Mouse (Mus musculus) olfactory bulb, adult 2 months (tissue): ENCODE results near the gene Neurl1a. TPM values are rescaled to one million over a fixed set of nuclear protein-coding genes. Genes with fewer than 3 reads are reported as not detected.
A peak's percentile ranks its signal among the peaks of the same experiment; 100 is the strongest.

Experiments used
- H3K27ac ChIP-seq: fragments of 200-500 bp; 2 replicates; pipeline ENCODE4 v1.5.1; 2012; ENCODE audit warnings: low read depth, low read length; ENCODE audit not compliant: insufficient read depth
- H3K4me1 ChIP-seq: fragments of 200-500 bp; 2 replicates; pipeline ENCODE4 v1.6.1; 2012; ENCODE audit warnings: low read length; ENCODE audit not compliant: control insufficient read depth, insufficient read depth
- H3K4me3 ChIP-seq: fragments of 200-500 bp; 2 replicates; pipeline ENCODE4 v1.5.1; 2012; ENCODE audit warnings: mild to moderate bottlenecking, low read depth, low read length, moderate library complexity; ENCODE audit not compliant: insufficient read depth
- CTCF ChIP-seq: fragments of 200-500 bp; IDR thresholded peaks from 2 replicates; pipeline ENCODE4 v1.5.1; 2012; ENCODE audit warnings: low read depth, mild to moderate bottlenecking, low read length, moderate library complexity; ENCODE audit not compliant: insufficient read depth
- POLR2A ChIP-seq: fragments of 200-500 bp; IDR thresholded peaks from 2 replicates; pipeline ENCODE4 v1.6.1; 2012; ENCODE audit warnings: mild to moderate bottlenecking, low read depth, low read length, moderate library complexity; ENCODE audit not compliant: insufficient read depth
- WGBS: fragments of 180-500 bp; shearing (Covaris S2); methylation state at CpG from one replicate; pipeline ENCODE4 v1.1.7; 2018; 5-methylcytosine and 5-hydroxymethylcytosine counted together
- polyA plus RNA-seq: library from polyadenylated mRNA; stranded (reverse); fragments of >200 nt; gene quantifications from 2 replicates; pipeline ENCODE4 v1.2.4, GENCODE M21; 2012; ENCODE audit warnings: low replicate concordance; ENCODE audit not compliant: missing spikeins, insufficient read depth, insufficient read length

Gene Neurl1a
- polyA plus RNA-seq, 1 experiment, result not detected

DNA sequence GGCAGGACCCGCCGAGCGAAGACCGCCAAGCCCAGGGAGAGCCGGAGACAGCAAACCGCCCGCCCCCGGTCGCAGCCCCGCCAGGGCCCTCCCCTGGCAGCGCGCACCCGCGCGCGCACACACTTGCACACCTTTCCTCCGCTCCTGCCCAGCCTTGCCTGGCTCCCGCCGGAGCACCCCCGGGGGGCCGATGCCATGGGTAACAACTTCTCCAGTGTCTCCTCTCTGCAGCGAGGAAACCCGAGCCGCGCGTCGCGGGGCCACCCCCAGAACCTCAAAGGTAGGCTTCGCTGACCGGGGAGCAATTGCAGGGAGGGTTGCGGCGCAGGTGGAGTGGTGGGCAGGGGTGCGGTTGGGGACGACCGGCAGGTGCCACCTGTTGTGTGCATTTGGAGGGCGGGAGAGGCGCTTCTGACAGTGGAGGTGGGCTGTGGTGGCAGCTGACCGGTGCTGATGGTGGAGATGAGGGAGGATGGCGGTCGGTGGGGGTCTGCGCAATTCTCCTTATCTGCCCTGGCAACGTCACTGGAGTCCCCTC is 721 bp downstream of the Neurl1a start:
- TF ChIP-seq CTCF (no peak), POLR2A (no peak)

DNA sequence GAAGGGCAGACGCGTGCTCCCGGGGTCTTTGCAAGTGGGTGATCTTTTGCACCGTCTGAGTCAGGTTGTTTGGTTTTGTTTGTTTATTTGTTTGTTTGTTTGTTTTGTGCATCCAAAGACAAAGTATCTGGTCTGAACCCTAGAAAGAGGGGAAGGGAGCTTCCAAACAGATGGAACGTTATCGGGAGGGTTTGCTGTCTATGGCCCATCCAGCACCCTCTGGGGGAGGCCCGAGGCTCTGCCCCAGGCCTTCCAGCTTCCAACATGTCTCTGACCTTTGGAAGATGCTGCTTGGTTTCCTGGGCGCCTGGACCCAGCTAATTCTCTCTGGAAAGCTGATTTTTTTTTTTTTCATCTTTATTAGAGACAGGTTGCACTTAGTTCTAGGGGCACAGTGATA is 1.4 kb downstream of the Neurl1a start:
- Histone ChIP-seq H3K27ac (no peak overlapping the region), H3K4me3 (peak overlapping the region; percentile 69), H3K4me1 (peaks cover 13% of the 10 kb centered on the region)
- TF ChIP-seq CTCF (no peak), POLR2A (no peak)
- 21% methylated on average over 8 of the region's 8 CpGs for WGBS

More for the DNA sequence above, 721 bp downstream of the Neurl1a start:
- Histone ChIP-seq H3K4me1 (peaks cover 12% of the 10 kb centered on the region), H3K27ac (no peak overlapping the region), H3K4me3 (peak overlapping the region; percentile 69)
- 1% methylated on average over 42 of the region's 42 CpGs for WGBS

DNA sequence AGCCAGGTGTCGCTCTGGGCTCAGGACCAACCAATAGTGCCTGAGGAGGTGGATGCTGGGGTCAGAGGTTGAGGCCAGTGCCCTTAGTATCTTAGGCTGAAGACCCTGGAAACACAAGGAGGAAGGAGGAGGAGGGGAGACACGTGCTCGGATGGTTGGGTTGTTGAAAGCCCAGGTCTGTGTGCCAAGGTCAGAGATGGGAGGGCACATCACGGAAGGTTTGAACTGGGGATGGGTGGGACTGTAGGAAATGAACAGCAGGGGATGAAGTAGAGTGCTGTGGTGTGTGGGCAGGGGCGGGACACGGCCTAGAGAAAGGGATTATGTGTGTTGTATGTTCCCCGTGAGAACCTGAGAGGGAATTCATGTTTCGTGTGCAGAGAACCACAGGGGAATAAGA is 5.6 kb downstream of the Neurl1a start:
- TF ChIP-seq POLR2A (no peak), CTCF (no peak)

DNA sequence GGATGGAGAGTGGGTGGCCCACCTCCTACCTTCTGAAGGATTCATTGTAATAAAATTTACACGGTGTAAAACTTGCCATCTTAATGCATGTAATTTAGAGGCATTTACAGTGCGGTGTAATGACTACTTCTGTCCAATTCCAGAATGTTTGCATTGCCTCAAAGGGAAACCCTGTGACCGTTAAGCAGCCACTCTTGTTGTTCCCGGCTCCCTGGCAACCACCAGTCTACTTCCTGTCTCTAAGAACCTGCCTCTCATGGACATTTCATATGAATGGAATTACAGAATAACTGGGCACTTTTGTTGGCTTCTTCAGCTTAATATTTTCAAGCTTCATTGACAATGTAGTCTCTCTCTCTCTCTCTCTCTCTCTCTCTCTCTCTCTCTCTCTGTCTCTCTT is 6.1 kb downstream of the Neurl1a start:
- no peak for TF ChIP-seq CTCF
- TF ChIP-seq POLR2A, result no peak
- 50% methylated on average over 4 of the region's 4 CpGs for WGBS
- Histone ChIP-seq H3K4me3 (no peak overlapping the region), H3K4me1 (peaks cover 16% of the 10 kb centered on the region), H3K27ac (no peak overlapping the region)

More for the DNA sequence above, 5.6 kb downstream of the Neurl1a start:
- Histone ChIP-seq H3K4me1 (peaks cover 20% of the 10 kb centered on the region), H3K4me3 (no peak overlapping the region), H3K27ac (no peak overlapping the region)
- WGBS, result 75% methylated on average over 8 of the region's 8 CpGs

DNA sequence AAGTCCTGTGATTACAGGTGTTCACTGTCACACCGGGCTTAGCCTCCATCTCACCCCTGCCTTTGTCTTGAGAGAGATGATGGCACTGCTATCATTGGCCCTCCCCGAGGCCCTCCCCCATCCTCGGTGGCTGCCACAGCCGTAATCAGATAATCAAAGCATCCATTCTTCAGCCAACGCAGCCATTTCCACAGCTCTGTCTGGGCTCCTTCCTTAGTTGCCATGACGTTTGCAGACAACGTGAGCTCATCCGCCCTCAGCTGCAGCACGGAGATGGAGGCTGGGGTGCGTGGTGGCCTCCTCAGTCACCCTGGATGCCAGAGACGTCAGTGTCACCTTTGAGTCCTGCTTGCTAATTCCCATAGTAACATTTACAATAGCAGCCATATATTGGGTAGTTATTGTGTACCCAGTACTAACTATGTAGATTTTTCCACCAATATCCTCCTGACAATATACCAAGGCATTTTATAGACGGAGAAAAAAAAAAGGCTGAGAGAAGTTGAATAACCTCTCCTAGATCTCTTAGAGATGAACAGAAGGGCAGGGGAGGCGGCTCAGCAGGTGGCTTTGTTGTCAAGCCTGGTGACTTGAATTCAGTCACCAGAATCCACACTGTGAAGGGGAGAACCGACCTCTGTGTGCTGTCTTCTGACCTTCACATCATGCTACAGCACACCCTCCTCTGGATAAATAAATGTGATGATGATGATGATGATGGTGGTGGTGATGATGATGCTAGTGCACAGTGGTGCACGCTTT is 8.1 kb downstream of the Neurl1a start:
- 33% methylated on average over 15 of the region's 15 CpGs for WGBS
- H3K4me1 ChIP-seq, result peaks cover 16% of the 10 kb centered on the region
- TF ChIP-seq CTCF, result no peak
- no peak for TF ChIP-seq POLR2A
- H3K4me3 ChIP-seq, result no peak overlapping the region
- H3K27ac ChIP-seq, result no peak overlapping the region

DNA sequence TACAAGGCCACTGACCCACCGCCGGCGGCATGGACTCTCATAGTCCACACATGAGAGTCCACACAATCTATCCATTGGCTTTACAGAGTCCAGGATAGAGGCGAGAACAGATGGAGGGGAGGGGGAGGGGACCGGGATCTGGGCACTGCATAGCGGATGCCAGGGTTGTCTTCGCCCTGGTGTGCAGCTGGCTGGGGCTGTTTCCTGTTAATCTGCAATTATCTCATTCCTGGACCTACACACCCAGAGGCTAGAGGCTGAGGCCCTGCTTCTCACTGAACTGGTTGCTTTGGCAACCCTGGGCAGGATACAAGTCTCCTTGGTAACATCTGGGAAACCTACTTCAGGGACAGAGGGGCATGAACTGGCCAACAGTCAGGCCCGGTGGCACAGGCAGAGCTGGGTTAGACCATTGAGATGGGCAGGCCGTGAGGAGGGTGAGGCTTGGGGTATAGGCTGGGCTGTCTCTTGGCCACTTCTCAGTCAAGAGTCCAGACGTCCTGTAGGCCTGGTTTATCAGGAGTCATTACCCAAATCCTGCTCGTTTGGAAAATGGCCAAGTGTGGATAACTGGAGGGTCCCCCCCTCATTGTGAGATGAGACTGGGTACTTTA is 10.0 kb downstream of the Neurl1a start:
- TF ChIP-seq POLR2A (no peak), CTCF (no peak)
- H3K4me3 ChIP-seq, result no peak overlapping the region
- H3K27ac ChIP-seq, result no peak overlapping the region
- peaks cover 16% of the 10 kb centered on the region for H3K4me1 ChIP-seq
- 46% methylated on average over 11 of the region's 11 CpGs for WGBS

DNA sequence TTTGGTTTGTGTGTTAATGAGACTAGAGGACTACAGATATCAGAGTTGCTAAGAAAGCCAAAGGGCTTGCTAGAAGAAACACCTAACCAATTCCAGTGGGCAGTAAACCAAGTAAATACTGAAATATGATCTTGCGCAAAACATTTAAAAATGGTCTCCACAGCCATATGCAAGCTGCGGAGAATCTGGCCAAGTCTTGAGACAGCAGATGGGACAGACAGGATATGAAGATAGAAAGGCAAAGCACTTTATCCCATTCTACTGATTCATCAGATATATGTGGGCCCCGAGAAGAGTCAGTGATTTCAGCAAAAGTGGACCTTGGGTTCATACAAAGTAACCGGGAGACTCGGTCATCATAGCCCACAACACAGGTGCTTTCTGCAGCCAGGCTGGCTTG is 13.5 kb downstream of the Neurl1a start:
- H3K27ac ChIP-seq, result no peak overlapping the region
- WGBS, result 98% methylated on average over 5 of the region's 5 CpGs

DNA sequence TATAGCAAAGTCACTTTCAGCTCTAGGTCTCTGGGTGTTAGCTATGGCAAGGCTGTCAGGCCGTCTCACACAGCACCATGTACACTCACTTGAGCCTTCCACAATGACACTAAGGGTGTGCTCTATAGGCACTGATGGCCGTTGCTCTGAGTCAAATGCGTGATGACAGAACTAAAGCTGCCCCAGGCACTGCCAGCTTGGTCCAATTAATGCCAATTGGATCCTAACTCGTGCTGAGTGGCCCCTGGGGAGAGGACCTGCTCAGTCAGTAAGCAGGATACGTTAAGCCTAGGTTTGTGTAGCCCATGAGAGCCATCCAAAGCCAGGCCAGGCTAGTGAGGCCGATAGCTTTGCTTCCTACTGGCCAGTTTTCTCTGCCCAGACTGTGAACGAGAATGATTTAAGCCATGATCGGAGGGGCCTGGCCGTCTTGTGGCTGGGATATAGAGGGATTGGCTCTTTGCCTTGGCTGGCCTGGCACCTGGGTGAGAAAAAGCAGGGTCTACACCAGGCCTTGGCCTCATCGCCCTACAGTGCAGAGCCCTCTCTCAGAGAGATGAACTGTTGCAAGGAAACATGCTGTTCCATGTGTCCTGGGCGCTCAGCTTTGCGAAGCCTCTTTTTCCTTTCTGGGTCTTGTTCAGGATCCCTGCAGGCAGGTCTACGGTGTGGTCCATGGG is 20.2 kb downstream of the Neurl1a start:
- peaks cover 8% of the 10 kb centered on the region for H3K4me1 ChIP-seq
- H3K27ac ChIP-seq, result no peak overlapping the region
- WGBS, result 83% methylated on average over 13 of the region's 13 CpGs
- TF ChIP-seq POLR2A, result no peak
- no peak for TF ChIP-seq CTCF
- no peak overlapping the region for H3K4me3 ChIP-seq

More for the DNA sequence above, 13.5 kb downstream of the Neurl1a start:
- TF ChIP-seq CTCF (no peak), POLR2A (no peak)
- H3K4me3 ChIP-seq, result no peak overlapping the region
- H3K4me1 ChIP-seq, result peaks cover 7% of the 10 kb centered on the region

DNA sequence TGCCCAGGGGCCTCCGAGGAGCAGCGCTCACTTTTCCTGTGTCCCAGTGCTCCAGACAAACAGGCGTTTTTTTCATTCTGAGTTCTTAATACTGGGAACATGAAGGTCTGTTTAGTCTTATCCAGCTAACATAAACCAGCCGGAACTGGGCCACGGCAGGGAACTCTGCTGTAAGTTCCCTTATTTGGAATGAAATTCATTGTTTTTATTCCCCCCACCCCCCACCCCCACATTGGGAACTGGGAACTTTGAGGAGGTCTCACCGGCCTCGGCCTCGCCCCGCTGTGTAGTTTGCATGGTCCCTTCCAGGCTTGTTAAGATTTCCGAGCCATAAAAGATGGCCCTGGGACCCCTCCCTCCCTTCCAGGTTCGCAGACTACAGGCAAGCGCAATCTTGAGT is 23.4 kb downstream of the Neurl1a start:
- Histone ChIP-seq H3K27ac (no peak overlapping the region), H3K4me3 (no peak overlapping the region), H3K4me1 (peaks cover 8% of the 10 kb centered on the region)
- no peak for TF ChIP-seq CTCF
- no peak for TF ChIP-seq POLR2A
- 74% methylated on average over 12 of the region's 12 CpGs for WGBS
